Mouse (Mus musculus): ENCODE data around the gene Cacnb3. TPM values are rescaled to one million over a fixed set of nuclear protein-coding genes. Genes with fewer than 3 reads are reported as not detected.

Cacnb3 gene
- polyA plus RNA-seq, 1 experiment from 2014 or later = 15.1 TPM

DNA sequence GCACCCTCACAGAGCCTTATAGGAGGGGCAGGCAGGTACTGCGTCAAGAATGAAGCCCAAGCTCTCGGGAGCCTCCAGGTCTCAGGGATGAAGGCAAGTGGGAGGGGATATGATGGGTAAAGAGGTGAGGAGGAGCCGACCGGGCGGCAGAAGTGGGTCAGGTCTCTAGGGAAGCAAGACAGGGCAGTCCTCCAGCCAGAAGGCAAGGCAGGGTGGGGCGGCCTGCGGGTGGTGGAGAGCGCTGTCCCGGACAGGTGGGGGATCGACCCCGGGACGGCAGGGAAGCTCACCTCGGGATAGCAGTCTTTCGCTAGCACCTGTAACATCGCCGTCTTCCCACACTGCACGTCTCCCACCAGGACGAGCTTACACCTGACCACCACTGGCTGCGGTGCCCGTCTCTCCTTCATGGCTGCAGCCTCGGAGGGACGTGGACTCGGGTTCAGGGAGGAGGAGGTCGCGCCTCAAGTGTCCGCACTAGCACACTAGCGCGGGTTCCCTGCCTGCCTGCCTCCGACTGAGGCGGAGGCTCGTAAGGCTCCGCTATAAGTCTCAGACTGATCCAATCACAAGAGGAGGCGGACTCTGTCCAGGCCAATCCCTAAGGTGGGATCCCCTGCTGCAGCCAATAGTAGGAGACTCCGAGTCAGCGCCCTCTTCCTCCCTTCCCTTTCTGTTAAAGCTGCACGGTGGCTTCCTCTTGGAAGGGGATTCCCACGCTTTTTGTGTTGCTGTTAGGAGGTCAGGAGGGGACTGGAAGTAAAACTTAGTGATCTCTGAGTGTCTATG, 46.5 kb downstream of the Cacnb3 start, which contains the start of gene Rnd1:
Rnd1 (minus strand) TSS at position 522 of the 789 bp plus-strand sequence.
- peak; percentile 37; the same call in 1 of the 2 replicates for TF ChIP-seq CTCF (IDR thresholded peaks at IDR 0.05; ENCODE audit: low read depth)
- no peak for TF ChIP-seq EP300 (optimal IDR thresholded peaks at IDR 0.05)
- DNase-seq (ENCODE audit: low spot score) (peak; percentile 83), ATAC-seq (ENCODE audit: low FRiP score, low TSS enrichment) (peak; percentile 96)
- peak within 1 kb of the TSS; percentile 66 for H3K4me2 ChIP-seq (replicated peaks; ENCODE audit: low read depth)
- H3K9me3 ChIP-seq (ENCODE audit: control insufficient read depth, low read length) = no peaks in the 10 kb centered on the region
- H3K9ac ChIP-seq (ENCODE audit: low read length) = 0 out of 2 replicates have a peak within 1 kb of the TSS, but pooled peaks have one; percentile 2
- H3K36me3 ChIP-seq (ENCODE audit: control insufficient read depth, insufficient read depth, low read length) = no peaks in the 10 kb centered on the region
- H3K27me3 ChIP-seq (ENCODE audit: control insufficient read depth, insufficient read depth, low read length) = no peaks in the 10 kb centered on the region
- under 1% methylated on average over 37 of the region's 37 CpGs for WGBS
- H3K27ac ChIP-seq (replicated peaks) = no peak within 1 kb of the TSS
- no peaks in the 10 kb centered on the region for H3K4me1 ChIP-seq (replicated peaks; ENCODE audit: control insufficient read depth, insufficient read depth)
- peak within 1 kb of the TSS; percentile 31 for H3K4me3 ChIP-seq (ENCODE audit: low read depth, low read length)

DNA sequence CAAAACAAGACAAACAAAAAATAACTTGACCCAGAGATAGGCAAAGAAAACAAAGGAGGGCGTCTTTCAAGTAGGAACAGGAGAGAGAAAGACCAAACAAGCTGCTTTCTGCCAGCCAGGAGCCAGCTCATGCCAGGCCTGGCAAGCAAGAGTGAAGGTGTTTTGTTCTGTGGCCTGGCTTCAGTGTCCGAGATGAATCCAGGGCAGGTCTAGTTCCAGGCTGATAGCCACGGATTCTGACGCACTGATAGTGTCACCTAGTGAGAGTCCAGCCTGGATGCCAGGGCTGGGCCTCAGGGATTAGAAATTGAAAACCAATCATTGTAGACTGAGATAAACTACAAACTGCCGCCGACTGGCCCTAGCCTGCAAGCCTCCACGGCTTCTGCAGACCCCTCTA, 47.3 kb downstream of the Cacnb3 start:
- ATAC-seq (ENCODE audit: low FRiP score, low TSS enrichment) (no peak), DNase-seq (ENCODE audit: low spot score) (no peak)
- TF ChIP-seq CTCF (IDR thresholded peaks at IDR 0.05; ENCODE audit: low read depth) = no peak
- TF ChIP-seq EP300 (optimal IDR thresholded peaks at IDR 0.05) = no peak
- Histone ChIP-seq H3K9ac (ENCODE audit: low read length) (no peak overlapping the region), H3K27ac (replicated peaks) (no peak overlapping the region), H3K4me1 (replicated peaks; ENCODE audit: control insufficient read depth, insufficient read depth) (no peaks in the 10 kb centered on the region), H3K4me3 (ENCODE audit: low read depth, low read length) (no peak overlapping the region), H3K36me3 (ENCODE audit: control insufficient read depth, insufficient read depth, low read length) (no peaks in the 10 kb centered on the region), H3K27me3 (ENCODE audit: control insufficient read depth, insufficient read depth, low read length) (no peaks in the 10 kb centered on the region), H3K9me3 (ENCODE audit: control insufficient read depth, low read length) (no peaks in the 10 kb centered on the region), H3K4me2 (replicated peaks; ENCODE audit: low read depth) (no peak overlapping the region; the same call in 1 of the 2 replicates)
- 64% methylated on average over 7 of the region's 7 CpGs for WGBS

DNA sequence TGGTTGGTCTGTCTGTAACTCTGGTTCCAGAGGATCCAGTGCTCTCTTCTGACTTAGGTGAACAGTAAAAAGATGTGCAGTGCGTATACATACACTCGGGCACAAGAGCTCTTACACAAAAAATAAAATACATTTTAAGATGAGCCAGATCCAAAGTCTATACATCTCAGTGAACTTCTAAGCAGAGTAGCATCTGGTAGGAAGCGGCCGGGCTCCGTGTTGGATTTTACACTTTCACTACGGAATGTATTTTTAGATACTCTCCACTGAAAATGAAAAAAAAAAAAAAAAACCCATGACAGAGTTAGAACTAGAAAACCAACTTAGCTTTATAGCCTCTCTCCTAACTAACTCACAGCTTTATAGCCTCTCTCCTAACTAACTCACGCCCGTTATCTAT, 50.0 kb downstream of the Cacnb3 start:
- no peaks in the 10 kb centered on the region for H3K9me3 ChIP-seq (ENCODE audit: control insufficient read depth, low read length)
- WGBS = 72% methylated on average over 8 of the region's 8 CpGs
- ATAC-seq (ENCODE audit: low FRiP score, low TSS enrichment) = no peak

DNA sequence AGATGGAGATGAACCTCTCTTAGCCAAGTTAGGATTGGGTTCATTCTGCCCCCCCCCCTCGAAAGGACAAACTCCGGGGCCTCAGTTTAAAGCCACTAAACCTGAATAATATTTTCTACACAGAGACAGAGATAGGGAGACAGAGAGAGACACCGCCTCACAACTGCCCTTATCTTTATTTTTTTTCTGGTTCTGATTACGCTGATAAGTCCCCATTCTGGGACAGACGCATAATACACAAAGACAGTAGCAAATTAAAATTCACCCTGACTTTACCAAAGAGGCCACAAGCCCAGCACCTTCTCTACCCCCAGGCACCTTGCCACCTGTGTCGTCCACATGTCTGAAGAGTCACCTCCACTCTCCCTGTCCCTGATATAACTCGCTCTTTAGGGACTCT, 51.0 kb downstream of the Cacnb3 start:
- TF ChIP-seq CTCF (IDR thresholded peaks at IDR 0.05; ENCODE audit: low read depth) (no peak), EP300 (optimal IDR thresholded peaks at IDR 0.05) (no peak)
- Histone ChIP-seq H3K27me3 (ENCODE audit: control insufficient read depth, insufficient read depth, low read length) (no peaks in the 10 kb centered on the region), H3K4me2 (replicated peaks; ENCODE audit: low read depth) (no peak overlapping the region), H3K4me3 (ENCODE audit: low read depth, low read length) (no peak overlapping the region), H3K9me3 (ENCODE audit: control insufficient read depth, low read length) (no peaks in the 10 kb centered on the region), H3K4me1 (replicated peaks; ENCODE audit: control insufficient read depth, insufficient read depth) (no peaks in the 10 kb centered on the region), H3K9ac (ENCODE audit: low read length) (no peak overlapping the region), H3K36me3 (ENCODE audit: control insufficient read depth, insufficient read depth, low read length) (no peaks in the 10 kb centered on the region), H3K27ac (replicated peaks) (no peak overlapping the region)
- ATAC-seq (ENCODE audit: low FRiP score, low TSS enrichment) = no peak
- 69% methylated on average over 7 of the region's 7 CpGs for WGBS
- DNase-seq (ENCODE audit: low spot score) = no peak

More for the DNA sequence above, 50.0 kb downstream of the Cacnb3 start:
- no peak overlapping the region for H3K27ac ChIP-seq (replicated peaks)
- H3K4me2 ChIP-seq (replicated peaks; ENCODE audit: low read depth) = no peak overlapping the region
- no peaks in the 10 kb centered on the region for H3K36me3 ChIP-seq (ENCODE audit: control insufficient read depth, insufficient read depth, low read length)
- no peaks in the 10 kb centered on the region for H3K27me3 ChIP-seq (ENCODE audit: control insufficient read depth, insufficient read depth, low read length)
- no peak overlapping the region for H3K4me3 ChIP-seq (ENCODE audit: low read depth, low read length)
- no peaks in the 10 kb centered on the region for H3K4me1 ChIP-seq (replicated peaks; ENCODE audit: control insufficient read depth, insufficient read depth)
- H3K9ac ChIP-seq (ENCODE audit: low read length) = no peak overlapping the region
- TF ChIP-seq EP300 (optimal IDR thresholded peaks at IDR 0.05) (no peak), CTCF (IDR thresholded peaks at IDR 0.05; ENCODE audit: low read depth) (no peak)
- DNase-seq (ENCODE audit: low spot score) = no peak

DNA sequence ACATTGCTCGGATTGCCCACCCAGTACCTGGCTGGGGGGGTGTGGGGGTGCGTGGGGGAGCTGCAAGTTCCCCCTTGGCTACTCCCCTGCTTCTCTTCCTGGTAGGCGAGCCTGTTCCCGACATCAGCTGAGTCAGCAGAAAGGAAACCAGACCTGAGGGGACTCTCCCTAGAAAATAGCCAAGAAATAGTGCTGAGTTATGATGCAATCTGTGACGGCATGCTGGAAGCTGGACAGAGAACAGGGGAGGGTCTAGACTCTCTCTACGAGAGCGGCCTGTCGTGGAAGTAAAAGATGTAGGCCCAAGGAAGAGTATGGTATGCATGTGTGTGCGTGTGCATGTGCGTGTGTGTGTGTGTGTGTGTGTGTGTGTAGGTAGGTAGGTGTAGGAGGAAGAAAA, 52.5 kb downstream of the Cacnb3 start:
- TF ChIP-seq EP300 (optimal IDR thresholded peaks at IDR 0.05) = no peak
- no peak for TF ChIP-seq CTCF (IDR thresholded peaks at IDR 0.05; ENCODE audit: low read depth)
- WGBS = 50% methylated on average over 10 of the region's 10 CpGs
- no peak overlapping the region for H3K9ac ChIP-seq (ENCODE audit: low read length)
- H3K27ac ChIP-seq (replicated peaks) = no peak overlapping the region
- H3K9me3 ChIP-seq (ENCODE audit: control insufficient read depth, low read length) = no peaks in the 10 kb centered on the region
- no peaks in the 10 kb centered on the region for H3K4me1 ChIP-seq (replicated peaks; ENCODE audit: control insufficient read depth, insufficient read depth)
- no peak overlapping the region for H3K4me2 ChIP-seq (replicated peaks; ENCODE audit: low read depth)
- peak; percentile 64 for ATAC-seq (ENCODE audit: low FRiP score, low TSS enrichment)
- H3K27me3 ChIP-seq (ENCODE audit: control insufficient read depth, insufficient read depth, low read length) = no peaks in the 10 kb centered on the region
- no peak overlapping the region for H3K4me3 ChIP-seq (ENCODE audit: low read depth, low read length)
- DNase-seq (ENCODE audit: low spot score) = peak; percentile 31
- H3K36me3 ChIP-seq (ENCODE audit: control insufficient read depth, insufficient read depth, low read length) = no peaks in the 10 kb centered on the region

DNA sequence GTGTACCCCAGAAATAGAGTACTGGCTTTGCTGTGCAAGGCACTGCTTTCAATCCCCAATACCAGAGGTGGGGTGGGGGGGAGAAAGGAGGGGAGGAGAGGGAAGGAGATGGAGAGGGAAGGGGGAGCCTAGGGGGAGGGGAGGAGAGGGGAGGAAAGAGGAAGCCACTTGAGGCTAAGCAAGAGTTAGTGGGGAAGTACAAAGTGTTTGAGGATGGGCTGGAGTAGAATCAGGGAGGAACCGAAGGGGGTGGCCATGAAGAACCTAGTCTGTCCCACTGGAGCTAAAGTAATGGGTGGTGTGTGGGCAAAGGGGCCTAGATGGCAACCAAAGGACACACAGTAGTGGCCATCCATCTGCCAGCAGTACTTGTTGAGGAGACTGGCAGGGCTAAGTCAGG, 53.1 kb downstream of the Cacnb3 start:
- H3K9me3 ChIP-seq (ENCODE audit: control insufficient read depth, low read length) = no peaks in the 10 kb centered on the region
- H3K4me2 ChIP-seq (replicated peaks; ENCODE audit: low read depth) = no peak overlapping the region
- H3K9ac ChIP-seq (ENCODE audit: low read length) = no peak overlapping the region
- TF ChIP-seq CTCF (IDR thresholded peaks at IDR 0.05; ENCODE audit: low read depth) = no peak
- no peak for TF ChIP-seq EP300 (optimal IDR thresholded peaks at IDR 0.05)
- no peaks in the 10 kb centered on the region for H3K4me1 ChIP-seq (replicated peaks; ENCODE audit: control insufficient read depth, insufficient read depth)
- no peaks in the 10 kb centered on the region for H3K27me3 ChIP-seq (ENCODE audit: control insufficient read depth, insufficient read depth, low read length)
- no peak overlapping the region for H3K4me3 ChIP-seq (ENCODE audit: low read depth, low read length)
- DNase-seq (ENCODE audit: low spot score) = no peak
- WGBS = 84% methylated on average over 1 of the region's 1 CpGs
- 0 out of 2 replicates have a peak, but pooled peaks have one; percentile 6 for ATAC-seq (ENCODE audit: low FRiP score, low TSS enrichment)
- H3K27ac ChIP-seq (replicated peaks) = no peak overlapping the region
- no peaks in the 10 kb centered on the region for H3K36me3 ChIP-seq (ENCODE audit: control insufficient read depth, insufficient read depth, low read length)
